Mouse (Mus musculus) midbrain, embryonic 10.5 days (tissue): ENCODE results near the gene Tmprss6. TPM values are rescaled to one million over a fixed set of nuclear protein-coding genes. Genes with fewer than 3 reads are reported as not detected.

ENCODE experiments used
- DNase-seq: peaks from one replicate; pipeline ENCODE4 v3.0.0-alpha.2; 2017; ENCODE audit warnings: low spot score
- H3K27ac ChIP-seq: fragments of 300-500 bp; sonication (generic); replicated peaks from 2 replicates; pipeline ENCODE4 v1.5.1; 2016; ENCODE audit warnings: mild to moderate bottlenecking
- H3K27me3 ChIP-seq: fragments of 300-500 bp; sonication (generic); 2 replicates; pipeline ENCODE4 v1.6.1; 2016; ENCODE audit warnings: low read depth, mild to moderate bottlenecking; ENCODE audit not compliant: poor library complexity, severe bottlenecking
- H3K36me3 ChIP-seq: fragments of 300-500 bp; sonication (generic); 2 replicates; pipeline ENCODE4 v1.6.1; 2016; ENCODE audit warnings: mild to moderate bottlenecking, moderate library complexity
- H3K4me1 ChIP-seq: fragments of 300-500 bp; sonication (generic); 2 replicates; pipeline ENCODE4 v1.6.1; 2016
- H3K4me3 ChIP-seq: fragments of 300-500 bp; sonication (generic); 2 replicates; pipeline ENCODE4 v1.5.1; 2016; ENCODE audit warnings: mild to moderate bottlenecking, moderate library complexity
- H3K9me3 ChIP-seq: fragments of 300-500 bp; sonication (generic); replicated peaks from 2 replicates; pipeline ENCODE4 v1.6.1; 2016; ENCODE audit warnings: mild to moderate bottlenecking
- WGBS: fragments of 180-500 bp; shearing (Covaris S2); methylation state at CpG from one replicate; pipeline ENCODE4 v1.1.7; 2016; 5-methylcytosine and 5-hydroxymethylcytosine counted together
- polyA plus RNA-seq: library from polyadenylated mRNA; unstranded; fragments of >200 nt; fragmentation: Nextera tagmentation; extraction: Ambion mirVana; gene quantifications from 2 replicates; pipeline ENCODE4 v1.2.1, GENCODE M21; 2016

Gene Tmprss6
- polyA plus RNA-seq, 1 experiment from 2014 or later = 0.52 TPM

- H3K27me3 ChIP-seq = no peaks in the 10 kb centered on the region
- DNase-seq = no peak
- 76% methylated on average over 1 of the region's 1 CpGs for WGBS
- H3K4me1 ChIP-seq = no peaks in the 10 kb centered on the region
- H3K27ac ChIP-seq = no peak overlapping the region
- H3K9me3 ChIP-seq = peaks cover 6% of the 10 kb centered on the region; the same call in 1 of the 2 replicates
- H3K36me3 ChIP-seq = no peaks in the 10 kb centered on the region
- no peak overlapping the region for H3K4me3 ChIP-seq
Measured at GRCm38 (mm10) chr15:78504013-78504412, 35.6 kb upstream of the Tmprss6 start.

- DNase-seq = no peak
- Histone ChIP-seq H3K27me3 (no peaks in the 10 kb centered on the region), H3K36me3 (no peaks in the 10 kb centered on the region), H3K9me3 (peaks cover 6% of the 10 kb centered on the region; the same call in 1 of the 2 replicates), H3K4me3 (no peak overlapping the region), H3K4me1 (no peaks in the 10 kb centered on the region), H3K27ac (no peak overlapping the region)
- 89% methylated on average over 18 of the region's 18 CpGs for WGBS
Measured at GRCm38 (mm10) chr15:78502437-78503132, 34.2 kb upstream of the Tmprss6 start.

GRCm38 (mm10) chr15:78494968-78495406 lies 26.6 kb upstream of the Tmprss6 start, which contains the start of gene Il2rb:
Gene Il2rb, minus strand, starts transcription at chr15:78495271.
- DNase-seq = no peak
- WGBS = 90% methylated on average over 11 of the region's 11 CpGs
- H3K9me3 ChIP-seq = no peaks in the 10 kb centered on the region
- H3K4me3 ChIP-seq = no peak within 1 kb of the TSS
- no peaks in the 10 kb centered on the region for H3K36me3 ChIP-seq
- H3K4me1 ChIP-seq = peaks cover 7% of the 10 kb centered on the region; the same call in 1 of the 2 replicates
- no peaks in the 10 kb centered on the region for H3K27me3 ChIP-seq
- peak within 1 kb of the TSS; percentile 38; the same call in 1 of the 2 replicates for H3K27ac ChIP-seq

GRCm38 (mm10) chr15:78493401-78494010 lies 25.1 kb upstream of the Tmprss6 start:
- Histone ChIP-seq H3K9me3 (no peaks in the 10 kb centered on the region), H3K4me3 (no peak overlapping the region), H3K27ac (peak overlapping the region; percentile 38; the same call in 1 of the 2 replicates), H3K4me1 (peaks cover 7% of the 10 kb centered on the region; the same call in 1 of the 2 replicates), H3K36me3 (no peaks in the 10 kb centered on the region), H3K27me3 (no peaks in the 10 kb centered on the region)
- no peak for DNase-seq
- 90% methylated on average over 10 of the region's 10 CpGs for WGBS

GRCm38 (mm10) chr15:78491301-78491700 lies 22.9 kb upstream of the Tmprss6 start:
- no peaks in the 10 kb centered on the region for H3K9me3 ChIP-seq
- no peak overlapping the region for H3K4me3 ChIP-seq
- H3K36me3 ChIP-seq = no peaks in the 10 kb centered on the region
- H3K27ac ChIP-seq = no peak overlapping the region
- 77% methylated on average over 3 of the region's 3 CpGs for WGBS
- peaks cover 7% of the 10 kb centered on the region; the same call in 1 of the 2 replicates for H3K4me1 ChIP-seq
- DNase-seq = no peak
- H3K27me3 ChIP-seq = peaks cover 7% of the 10 kb centered on the region; the same call in 1 of the 2 replicates

GRCm38 (mm10) chr15:78489906-78490305 lies 21.5 kb upstream of the Tmprss6 start:
- 76% methylated on average over 8 of the region's 8 CpGs for WGBS
- DNase-seq = no peak
- H3K9me3 ChIP-seq = no peaks in the 10 kb centered on the region
- H3K27ac ChIP-seq = no peak overlapping the region
- H3K27me3 ChIP-seq = peaks cover 7% of the 10 kb centered on the region; the same call in 1 of the 2 replicates
- no peak overlapping the region for H3K4me3 ChIP-seq
- no peaks in the 10 kb centered on the region for H3K36me3 ChIP-seq
- H3K4me1 ChIP-seq = peaks cover 10% of the 10 kb centered on the region

GRCm38 (mm10) chr15:78489248-78489647 lies 20.8 kb upstream of the Tmprss6 start:
- H3K4me3 ChIP-seq = no peak overlapping the region
- DNase-seq = no peak
- WGBS = 90% methylated on average over 3 of the region's 3 CpGs
- peaks cover 8% of the 10 kb centered on the region for H3K4me1 ChIP-seq
- no peaks in the 10 kb centered on the region for H3K9me3 ChIP-seq
- H3K27ac ChIP-seq = no peak overlapping the region
- no peaks in the 10 kb centered on the region for H3K36me3 ChIP-seq
- H3K27me3 ChIP-seq = peaks cover 7% of the 10 kb centered on the region; the same call in 1 of the 2 replicates

GRCm38 (mm10) chr15:78487066-78487465 lies 18.6 kb upstream of the Tmprss6 start:
- no peaks in the 10 kb centered on the region for H3K9me3 ChIP-seq
- peaks cover 4% of the 10 kb centered on the region; the same call in 1 of the 2 replicates for H3K4me1 ChIP-seq
- peaks cover 7% of the 10 kb centered on the region; the same call in 1 of the 2 replicates for H3K27me3 ChIP-seq
- no peaks in the 10 kb centered on the region for H3K36me3 ChIP-seq
- no peak for DNase-seq
- H3K27ac ChIP-seq = no peak overlapping the region
- H3K4me3 ChIP-seq = no peak overlapping the region
- 80% methylated on average over 4 of the region's 4 CpGs for WGBS

- Histone ChIP-seq H3K9me3 (no peaks in the 10 kb centered on the region), H3K4me3 (no peak overlapping the region), H3K4me1 (peaks cover 4% of the 10 kb centered on the region; the same call in 1 of the 2 replicates), H3K27me3 (peaks cover 7% of the 10 kb centered on the region; the same call in 1 of the 2 replicates), H3K27ac (no peak overlapping the region), H3K36me3 (no peaks in the 10 kb centered on the region)
- no peak for DNase-seq
- 94% methylated on average over 1 of the region's 1 CpGs for WGBS
Measured at GRCm38 (mm10) chr15:78486564-78486963, 18.1 kb upstream of the Tmprss6 start.

- H3K27ac ChIP-seq = no peak overlapping the region
- WGBS = 79% methylated on average over 4 of the region's 4 CpGs
- DNase-seq = no peak
Measured at GRCm38 (mm10) chr15:78483311-78483710, 14.9 kb upstream of the Tmprss6 start.

GRCm38 (mm10) chr15:78482518-78482917 lies 14.1 kb upstream of the Tmprss6 start:
- DNase-seq = no peak
- no peaks in the 10 kb centered on the region for H3K36me3 ChIP-seq
- 75% methylated on average over 3 of the region's 3 CpGs for WGBS

More at GRCm38 (mm10) chr15:78483311-78483710, 14.9 kb upstream of the Tmprss6 start:
- H3K36me3 ChIP-seq = no peaks in the 10 kb centered on the region
- peaks cover 4% of the 10 kb centered on the region; the same call in 1 of the 2 replicates for H3K4me1 ChIP-seq
- H3K27me3 ChIP-seq = peaks cover 7% of the 10 kb centered on the region; the same call in 1 of the 2 replicates
- no peak overlapping the region for H3K4me3 ChIP-seq
- H3K9me3 ChIP-seq = no peaks in the 10 kb centered on the region

GRCm38 (mm10) chr15:78481448-78482000 lies 13.1 kb upstream of the Tmprss6 start:
- H3K4me3 ChIP-seq = no peak overlapping the region

More at GRCm38 (mm10) chr15:78482518-78482917, 14.1 kb upstream of the Tmprss6 start:
- peaks cover 7% of the 10 kb centered on the region; the same call in 1 of the 2 replicates for H3K27me3 ChIP-seq
- no peaks in the 10 kb centered on the region for H3K9me3 ChIP-seq
- H3K27ac ChIP-seq = no peak overlapping the region
- H3K4me3 ChIP-seq = no peak overlapping the region
- peaks cover 4% of the 10 kb centered on the region; the same call in 1 of the 2 replicates for H3K4me1 ChIP-seq

More at GRCm38 (mm10) chr15:78481448-78482000, 13.1 kb upstream of the Tmprss6 start:
- Histone ChIP-seq H3K9me3 (no peaks in the 10 kb centered on the region), H3K36me3 (no peaks in the 10 kb centered on the region), H3K4me1 (peaks cover 4% of the 10 kb centered on the region; the same call in 1 of the 2 replicates), H3K27me3 (peaks cover 2% of the 10 kb centered on the region; the same call in 1 of the 2 replicates), H3K27ac (no peak overlapping the region)
- 59% methylated on average over 9 of the region's 9 CpGs for WGBS
- DNase-seq = no peak
